Mouse (Mus musculus) embryonic fibroblast, embryonic 13.5 days (primary cell): Measurements from ENCODE around the gene Tmem59l.

ENCODE experiments used
- CTCF ChIP-seq: IDR thresholded peaks from 2 replicates; pipeline ENCODE4 v1.5.1; 2011; ENCODE audit warnings: mild to moderate bottlenecking, control low read depth, low read length, moderate library complexity, borderline replicate concordance; ENCODE audit not compliant: insufficient read depth
- POLR2A ChIP-seq: IDR thresholded peaks from 2 replicates; pipeline ENCODE4 v1.6.1; 2011; ENCODE audit warnings: low read depth, mild to moderate bottlenecking, control low read depth, low read length, moderate library complexity

- no peak for TF ChIP-seq POLR2A
- no peak for TF ChIP-seq CTCF
Observed at GRCm38 (mm10) chr8:70459636-70460035, 27.5 kb downstream of the Tmem59l start.
